Mouse (Mus musculus): Measurements from ENCODE around the gene Pkd2l1. TPM values are rescaled to one million over a fixed set of nuclear protein-coding genes. Genes with fewer than 3 reads are reported as not detected.

Gene Pkd2l1
- polyA plus RNA-seq, 1 experiment from 2014 or later = not detected

Other genes with a start within 250 kb of the Pkd2l1 start
- gene Cpn1, start 205.9 kb downstream of the Pkd2l1 start, polyA plus RNA-seq (2016; fragmentation: Nextera tagmentation; extraction: Ambion mirVana) = 42.8 and 45.8 TPM in 2 replicates
- 5.4 and 6.2 TPM in 2 replicates for gene Cyp2c23, start 163.2 kb downstream of the Pkd2l1 start, polyA plus RNA-seq (2016; fragmentation: Nextera tagmentation; extraction: Ambion mirVana)
- gene Erlin1, start 122.7 kb downstream of the Pkd2l1 start, polyA plus RNA-seq (2016; fragmentation: Nextera tagmentation; extraction: Ambion mirVana) = 17.9 and 19.0 TPM in 2 replicates
- gene Chuk, start 85.0 kb downstream of the Pkd2l1 start, polyA plus RNA-seq (2016; fragmentation: Nextera tagmentation; extraction: Ambion mirVana) = 30.5 and 30.8 TPM in 2 replicates
- gene Cwf19l1, start 56.6 kb downstream of the Pkd2l1 start, polyA plus RNA-seq (2016; fragmentation: Nextera tagmentation; extraction: Ambion mirVana) = 25.3 and 26.3 TPM in 2 replicates
- gene Bloc1s2, start 46.0 kb downstream of the Pkd2l1 start, polyA plus RNA-seq (2016; fragmentation: Nextera tagmentation; extraction: Ambion mirVana) = 54.7 and 61.6 TPM in 2 replicates
- gene Scd3, start 10.8 kb upstream of the Pkd2l1 start, polyA plus RNA-seq (2016; fragmentation: Nextera tagmentation; extraction: Ambion mirVana) = 0.29 TPM in 1 of 2 replicates, not detected in the other
- 136 and 148 TPM in 2 replicates for gene Scd2, start 101.2 kb upstream of the Pkd2l1 start, polyA plus RNA-seq (2016; fragmentation: Nextera tagmentation; extraction: Ambion mirVana)
- 0.04 TPM in 1 of 2 replicates, not detected in the other for gene Scd4, start 140.7 kb upstream of the Pkd2l1 start, polyA plus RNA-seq (2016; fragmentation: Nextera tagmentation; extraction: Ambion mirVana)
- gene Scd1, start 215.4 kb upstream of the Pkd2l1 start, polyA plus RNA-seq (2016; fragmentation: Nextera tagmentation; extraction: Ambion mirVana) = 8.1 and 10.1 TPM in 2 replicates